Mouse (Mus musculus): ENCODE results near the gene Bmp8a. TPM values are rescaled to one million over a fixed set of nuclear protein-coding genes. Genes with fewer than 3 reads are reported as not detected.

The Bmp8a gene
- polyA plus RNA-seq (2015; fragmentation: Nextera tagmentation; extraction: Ambion mirVana), result 0.33 and 0.46 TPM in 2 replicates

DNA sequence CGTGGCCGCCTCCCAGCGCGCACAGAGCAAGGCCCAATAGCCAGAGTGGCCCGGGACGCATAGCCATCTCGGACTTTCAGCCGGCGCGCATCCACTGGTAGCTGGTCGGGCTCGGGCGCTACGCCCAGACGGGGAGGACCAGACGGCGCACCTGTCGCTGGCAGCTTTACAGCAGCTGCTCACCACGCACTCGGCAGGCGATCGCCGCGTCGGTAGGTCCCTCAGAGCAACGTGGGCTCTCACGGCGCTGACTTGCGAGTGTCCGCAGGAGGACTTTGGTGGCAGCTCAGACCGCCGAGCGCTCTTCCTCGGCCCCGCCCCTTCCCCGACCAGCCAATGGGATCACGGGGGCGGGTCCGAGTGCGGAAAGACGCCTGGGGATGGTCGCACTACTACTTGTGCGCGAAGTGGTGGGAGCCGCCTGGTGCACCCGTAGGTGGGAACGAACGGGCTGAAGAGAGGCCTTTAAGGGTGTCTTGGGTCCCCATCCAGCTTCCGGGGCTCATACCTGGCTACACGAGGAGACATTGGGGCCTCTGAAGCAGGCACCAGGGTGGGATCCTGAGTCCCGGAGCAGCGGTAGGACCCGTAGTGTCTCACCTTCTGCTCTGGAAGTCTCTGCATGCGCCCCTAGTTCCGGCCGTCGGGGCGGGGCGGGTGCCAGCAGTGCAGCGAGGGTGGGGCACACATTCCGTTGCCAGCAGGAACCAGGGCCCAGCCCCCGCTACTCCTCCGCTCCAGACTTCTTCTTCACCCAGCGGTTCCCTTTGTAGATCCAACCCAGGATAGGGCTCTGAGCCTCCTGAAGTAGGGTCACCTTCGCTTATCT is at the start of gene Bmp8a:
Gene Bmp8a (minus strand): TSS at position 611 of the 829 bp plus-strand sequence.
- peak; percentile 91 for ATAC-seq (ENCODE audit: borderline replicate concordance, extremely low read depth, low FRiP score, low TSS enrichment)
- Histone ChIP-seq H3K27me3 (peaks cover 43% of the 10 kb centered on the region), H3K9me3 (no peaks in the 10 kb centered on the region), H3K4me3 (peak within 1 kb of the TSS; percentile 52), H3K4me1 (peaks cover 18% of the 10 kb centered on the region), H3K36me3 (no peaks in the 10 kb centered on the region), H3K9ac (0 out of 2 replicates have a peak within 1 kb of the TSS, but pooled peaks have one; percentile 5), H3K27ac (no peak within 1 kb of the TSS), H3K4me2 (peak within 1 kb of the TSS; percentile 94)
- WGBS, result under 1% methylated on average over 65 of the region's 65 CpGs

DNA sequence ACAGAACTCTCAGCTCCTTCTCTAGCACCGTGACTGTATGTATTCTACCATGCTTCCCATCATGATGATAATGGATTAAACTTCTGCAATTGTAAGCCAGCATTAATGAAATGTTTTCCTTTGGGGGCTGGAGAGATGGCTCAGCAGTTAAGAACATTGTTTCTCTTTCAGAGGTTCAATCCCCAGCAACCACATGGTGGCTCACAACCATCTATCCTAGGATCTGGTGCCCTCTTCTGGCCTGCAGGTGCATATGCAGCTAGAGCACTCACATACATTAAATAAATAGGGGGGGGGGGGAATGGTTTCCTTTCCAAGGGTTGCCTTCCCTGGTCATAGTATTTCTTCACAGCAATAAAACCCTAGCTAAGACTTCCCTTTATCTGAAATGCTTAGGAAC is 49.1 kb upstream of the Bmp8a start:
- no peak overlapping the region for H3K4me2 ChIP-seq
- no peak for ATAC-seq (ENCODE audit: borderline replicate concordance, extremely low read depth, low FRiP score, low TSS enrichment)
- H3K4me3 ChIP-seq, result no peak overlapping the region
- H3K9me3 ChIP-seq, result no peaks in the 10 kb centered on the region
- H3K9ac ChIP-seq, result no peak overlapping the region
- peaks cover 88% of the 10 kb centered on the region for H3K36me3 ChIP-seq
- H3K4me1 ChIP-seq, result no peaks in the 10 kb centered on the region
- no peak overlapping the region for H3K27ac ChIP-seq
- 95% methylated on average over 1 of the region's 1 CpGs for WGBS
- H3K27me3 ChIP-seq, result no peaks in the 10 kb centered on the region

DNA sequence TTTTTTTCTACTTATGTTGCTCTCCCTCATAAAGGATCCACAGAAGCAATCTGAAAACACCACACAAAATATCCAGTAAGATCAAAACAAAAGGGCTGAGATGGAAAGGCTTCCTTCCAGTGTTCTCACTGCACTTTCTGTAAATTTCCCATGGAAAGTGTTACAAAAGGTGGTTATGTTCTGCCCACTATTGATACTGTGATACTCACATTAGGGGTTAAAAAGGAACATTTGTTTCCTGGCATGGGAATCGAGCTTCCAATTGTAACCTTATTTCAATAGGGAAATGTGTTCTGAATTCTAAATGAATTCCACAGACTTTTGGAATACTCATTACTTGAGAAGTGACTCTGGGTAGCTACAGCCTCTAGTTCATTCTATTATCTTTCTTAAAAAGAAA is 42.0 kb upstream of the Bmp8a start:
- H3K36me3 ChIP-seq, result peaks cover 88% of the 10 kb centered on the region
- ATAC-seq (ENCODE audit: borderline replicate concordance, extremely low read depth, low FRiP score, low TSS enrichment), result no peak
- H3K9me3 ChIP-seq, result no peaks in the 10 kb centered on the region
- H3K27me3 ChIP-seq, result no peaks in the 10 kb centered on the region
- H3K4me1 ChIP-seq, result no peaks in the 10 kb centered on the region
- no peak overlapping the region for H3K4me3 ChIP-seq
- H3K27ac ChIP-seq, result no peak overlapping the region
- no peak overlapping the region for H3K9ac ChIP-seq
- H3K4me2 ChIP-seq, result no peak overlapping the region
- 90% methylated on average over 1 of the region's 1 CpGs for WGBS

DNA sequence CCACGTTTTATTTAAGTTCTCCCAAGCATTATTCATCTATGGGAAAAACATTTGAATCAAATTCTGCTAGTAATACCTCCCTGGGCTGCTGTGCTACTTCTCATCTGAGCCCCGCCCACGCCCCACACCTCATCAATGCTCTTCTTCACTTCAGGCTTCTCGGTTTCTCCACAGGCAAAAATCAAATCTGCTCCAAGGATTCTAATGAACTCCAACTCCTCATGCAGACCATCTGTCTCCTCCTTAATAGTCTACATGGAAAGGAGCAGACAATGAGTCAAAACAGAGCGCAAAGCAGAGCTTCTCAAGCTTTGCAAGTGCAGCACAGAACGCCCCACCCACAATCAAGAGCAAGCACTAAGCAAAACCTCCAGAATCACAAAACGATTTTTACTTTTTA is 40.1 kb upstream of the Bmp8a start:
- Histone ChIP-seq H3K4me1 (no peaks in the 10 kb centered on the region), H3K9me3 (no peaks in the 10 kb centered on the region), H3K36me3 (peaks cover 85% of the 10 kb centered on the region), H3K27ac (no peak overlapping the region), H3K4me2 (no peak overlapping the region), H3K4me3 (no peak overlapping the region), H3K9ac (no peak overlapping the region), H3K27me3 (no peaks in the 10 kb centered on the region)
- 84% methylated on average over 7 of the region's 7 CpGs for WGBS
- ATAC-seq (ENCODE audit: borderline replicate concordance, extremely low read depth, low FRiP score, low TSS enrichment), result no peak

DNA sequence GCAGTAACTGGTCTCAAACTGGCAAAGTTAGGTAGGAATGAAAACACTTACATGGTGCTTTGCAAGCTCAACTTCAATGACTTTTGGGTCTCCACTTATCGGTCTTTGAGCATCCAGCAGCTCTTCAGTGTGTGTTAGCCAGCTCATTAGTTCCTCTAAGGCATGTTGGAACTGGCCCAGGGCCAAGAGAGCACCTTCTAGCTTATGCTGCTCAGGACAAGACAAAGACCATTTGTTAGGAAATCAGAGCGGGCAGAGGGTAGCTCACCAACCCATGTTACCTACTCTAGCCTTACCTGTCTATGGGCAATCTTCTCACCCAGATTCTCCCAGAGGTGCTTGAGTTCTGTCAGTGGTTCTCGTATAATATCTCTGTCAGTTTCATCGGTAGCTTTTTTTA is 39.0 kb upstream of the Bmp8a start:
- no peak overlapping the region for H3K4me2 ChIP-seq
- ATAC-seq (ENCODE audit: borderline replicate concordance, extremely low read depth, low FRiP score, low TSS enrichment), result no peak
- H3K27me3 ChIP-seq, result no peaks in the 10 kb centered on the region
- WGBS, result 89% methylated on average over 4 of the region's 4 CpGs
- H3K27ac ChIP-seq, result no peak overlapping the region
- H3K36me3 ChIP-seq, result peaks cover 85% of the 10 kb centered on the region
- no peak overlapping the region for H3K4me3 ChIP-seq
- H3K9ac ChIP-seq, result no peak overlapping the region
- H3K4me1 ChIP-seq, result no peaks in the 10 kb centered on the region
- H3K9me3 ChIP-seq, result no peaks in the 10 kb centered on the region

DNA sequence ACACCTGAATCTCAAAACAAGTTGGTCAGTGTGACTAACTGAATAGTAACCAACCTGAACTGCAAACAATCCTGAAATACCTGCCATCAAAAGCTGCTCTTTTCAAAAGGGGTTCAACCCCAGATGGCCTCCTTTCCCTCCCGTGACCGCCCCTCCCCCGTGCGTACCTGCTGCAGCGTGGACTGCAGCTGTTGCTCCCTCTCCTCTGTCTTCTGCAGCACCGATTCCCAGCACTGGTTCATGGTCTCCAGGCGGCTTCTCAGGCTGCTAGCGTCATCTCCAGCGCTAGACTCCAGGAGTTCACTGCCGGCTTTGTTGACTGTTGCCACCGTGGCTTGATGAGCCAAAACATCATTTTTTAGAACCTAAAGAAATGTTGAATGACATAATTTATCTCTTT is 38.5 kb upstream of the Bmp8a start:
- Histone ChIP-seq H3K9me3 (no peaks in the 10 kb centered on the region), H3K4me1 (no peaks in the 10 kb centered on the region), H3K27me3 (no peaks in the 10 kb centered on the region), H3K9ac (no peak overlapping the region), H3K27ac (no peak overlapping the region), H3K4me2 (no peak overlapping the region), H3K4me3 (no peak overlapping the region), H3K36me3 (peaks cover 85% of the 10 kb centered on the region)
- whole genome bisulfite sequencing, result 90% methylated on average over 11 of the region's 11 CpGs
- no peak for ATAC-seq (ENCODE audit: borderline replicate concordance, extremely low read depth, low FRiP score, low TSS enrichment)

DNA sequence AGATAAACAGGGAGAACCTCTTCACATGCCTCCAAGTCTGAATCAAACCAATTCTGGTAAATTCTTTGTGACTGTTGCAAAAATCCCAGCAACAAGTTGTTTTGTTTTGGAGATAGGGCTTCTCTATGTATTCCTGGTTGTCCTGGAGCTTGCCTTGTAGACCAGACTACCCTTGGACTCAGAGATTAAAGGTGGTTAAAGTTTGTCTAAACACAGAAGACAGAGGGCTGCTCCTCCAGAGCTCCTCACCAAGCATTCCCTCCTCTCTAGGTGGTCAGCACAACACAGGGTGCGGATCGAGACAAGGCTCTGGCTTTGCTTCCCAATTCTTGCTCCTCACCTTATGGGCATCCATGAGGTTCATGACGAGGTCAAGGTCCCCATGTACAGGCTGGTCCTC is 33.0 kb upstream of the Bmp8a start:
- ATAC-seq (ENCODE audit: borderline replicate concordance, extremely low read depth, low FRiP score, low TSS enrichment), result no peak
- H3K4me2 ChIP-seq, result no peak overlapping the region
- peaks cover 81% of the 10 kb centered on the region for H3K36me3 ChIP-seq
- no peak overlapping the region for H3K4me3 ChIP-seq
- no peaks in the 10 kb centered on the region for H3K9me3 ChIP-seq
- H3K27ac ChIP-seq, result no peak overlapping the region
- 88% methylated on average over 3 of the region's 3 CpGs for WGBS
- no peaks in the 10 kb centered on the region for H3K4me1 ChIP-seq
- no peaks in the 10 kb centered on the region for H3K27me3 ChIP-seq
- no peak overlapping the region for H3K9ac ChIP-seq

DNA sequence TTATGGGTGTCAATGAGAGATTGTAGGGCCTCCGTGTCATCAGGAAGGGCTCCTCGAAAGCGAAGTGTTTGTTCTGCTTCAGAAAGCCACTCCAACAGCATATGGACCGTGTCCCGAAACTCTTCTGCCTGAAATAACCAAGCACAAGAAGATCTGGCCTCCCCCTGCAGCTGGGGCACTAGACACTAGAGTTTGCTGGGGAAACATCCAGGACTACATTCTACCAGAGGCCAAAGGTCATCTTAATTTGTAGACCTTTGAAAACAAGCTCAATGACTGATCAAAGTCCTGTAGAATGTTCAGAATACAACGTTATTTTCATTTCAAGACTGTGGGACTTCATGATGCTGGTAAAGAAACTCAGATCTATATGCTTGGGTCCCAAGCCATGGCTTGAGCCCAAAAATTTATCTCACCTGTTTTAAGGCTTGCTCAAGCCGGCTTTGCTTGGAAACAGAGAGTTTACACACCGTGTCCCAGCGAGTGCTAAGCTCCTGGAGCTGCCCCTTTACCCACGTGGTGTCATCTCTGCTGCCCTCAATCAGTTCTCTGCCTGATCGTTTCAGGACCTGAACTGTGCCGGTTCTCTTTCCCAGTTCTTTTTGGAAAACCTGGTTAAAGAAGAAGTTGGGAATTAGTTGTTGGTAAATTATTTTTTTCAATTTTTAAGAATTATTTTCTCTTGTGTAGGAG is 31.4 kb upstream of the Bmp8a start:
- WGBS, result 89% methylated on average over 12 of the region's 12 CpGs
- no peaks in the 10 kb centered on the region for H3K27me3 ChIP-seq
- H3K4me2 ChIP-seq, result no peak overlapping the region
- H3K27ac ChIP-seq, result no peak overlapping the region
- H3K4me1 ChIP-seq, result no peaks in the 10 kb centered on the region
- H3K9ac ChIP-seq, result no peak overlapping the region
- no peak overlapping the region for H3K4me3 ChIP-seq
- no peaks in the 10 kb centered on the region for H3K9me3 ChIP-seq
- ATAC-seq (ENCODE audit: borderline replicate concordance, extremely low read depth, low FRiP score, low TSS enrichment), result no peak
- H3K36me3 ChIP-seq, result peaks cover 87% of the 10 kb centered on the region

DNA sequence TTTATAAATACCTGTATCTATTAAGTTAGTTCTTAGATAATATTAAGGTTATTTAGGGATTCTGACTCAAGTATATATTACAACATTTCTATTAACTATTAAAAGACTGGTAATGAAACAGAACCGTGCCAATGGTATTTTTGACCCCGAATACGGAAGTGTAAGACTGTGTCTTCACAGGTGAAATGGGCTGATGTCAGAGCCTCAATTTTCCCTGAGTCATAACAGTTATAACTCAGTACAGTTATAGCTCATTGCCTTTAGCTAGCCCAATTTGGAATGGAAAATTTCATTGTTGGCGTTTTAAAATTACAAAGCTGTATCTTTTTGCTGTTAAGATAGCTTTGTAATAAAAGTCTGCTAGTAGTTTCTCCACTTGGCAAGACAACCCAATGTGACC is 20.5 kb upstream of the Bmp8a start:
- ATAC-seq (ENCODE audit: borderline replicate concordance, extremely low read depth, low FRiP score, low TSS enrichment), result no peak
- Histone ChIP-seq H3K4me2 (no peak overlapping the region), H3K4me1 (no peaks in the 10 kb centered on the region), H3K36me3 (peaks cover 86% of the 10 kb centered on the region), H3K9me3 (no peaks in the 10 kb centered on the region), H3K27ac (no peak overlapping the region), H3K9ac (no peak overlapping the region), H3K4me3 (no peak overlapping the region), H3K27me3 (no peaks in the 10 kb centered on the region)
- 96% methylated on average over 4 of the region's 4 CpGs for WGBS

DNA sequence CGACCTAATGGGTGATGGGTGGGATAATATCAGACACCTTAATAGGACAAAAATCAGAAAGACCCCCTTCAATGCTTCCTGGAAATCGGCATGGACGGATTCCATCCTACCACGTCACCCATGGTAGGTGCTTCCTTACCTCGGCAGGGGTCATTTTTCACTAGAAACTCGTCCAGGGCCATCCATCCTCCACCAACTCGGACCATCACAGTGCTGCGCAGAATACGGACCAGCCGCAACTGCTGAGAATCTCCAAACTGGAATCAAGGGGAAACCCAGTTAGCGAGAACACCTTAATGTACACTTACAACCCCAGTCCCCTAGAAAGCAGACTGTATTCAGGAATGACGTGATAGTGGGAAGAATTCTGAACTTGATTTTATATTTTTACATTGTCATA is 17.7 kb upstream of the Bmp8a start:
- Histone ChIP-seq H3K4me1 (no peaks in the 10 kb centered on the region), H3K36me3 (peaks cover 79% of the 10 kb centered on the region), H3K4me2 (no peak overlapping the region), H3K27ac (no peak overlapping the region), H3K9me3 (no peaks in the 10 kb centered on the region), H3K27me3 (no peaks in the 10 kb centered on the region), H3K4me3 (no peak overlapping the region), H3K9ac (no peak overlapping the region)
- 94% methylated on average over 12 of the region's 12 CpGs for WGBS
- ATAC-seq (ENCODE audit: borderline replicate concordance, extremely low read depth, low FRiP score, low TSS enrichment), result no peak

DNA sequence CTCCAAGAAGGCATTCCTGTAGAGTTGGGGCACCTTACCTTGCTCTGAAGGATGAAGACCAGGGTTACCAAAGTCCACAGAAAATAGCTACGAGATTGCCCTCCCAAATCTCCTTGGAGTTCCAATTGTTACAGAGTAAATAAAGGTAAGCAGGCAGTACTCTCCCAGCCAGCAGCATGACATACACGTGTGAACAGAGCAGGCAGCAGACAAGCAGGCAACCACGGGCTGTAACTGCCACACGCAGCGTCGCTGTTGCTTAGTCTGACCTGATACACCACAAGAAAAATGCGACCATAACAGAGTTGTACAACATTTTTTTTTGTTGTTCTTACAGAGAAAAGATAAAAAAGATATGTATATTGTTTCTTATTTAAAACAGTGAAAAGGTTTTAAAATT is 15.6 kb upstream of the Bmp8a start:
- Histone ChIP-seq H3K27ac (no peak overlapping the region), H3K27me3 (no peaks in the 10 kb centered on the region), H3K4me3 (no peak overlapping the region), H3K9ac (no peak overlapping the region), H3K9me3 (no peaks in the 10 kb centered on the region), H3K36me3 (peaks cover 81% of the 10 kb centered on the region), H3K4me2 (no peak overlapping the region), H3K4me1 (no peaks in the 10 kb centered on the region)
- 87% methylated on average over 7 of the region's 7 CpGs for WGBS
- no peak for ATAC-seq (ENCODE audit: borderline replicate concordance, extremely low read depth, low FRiP score, low TSS enrichment)

DNA sequence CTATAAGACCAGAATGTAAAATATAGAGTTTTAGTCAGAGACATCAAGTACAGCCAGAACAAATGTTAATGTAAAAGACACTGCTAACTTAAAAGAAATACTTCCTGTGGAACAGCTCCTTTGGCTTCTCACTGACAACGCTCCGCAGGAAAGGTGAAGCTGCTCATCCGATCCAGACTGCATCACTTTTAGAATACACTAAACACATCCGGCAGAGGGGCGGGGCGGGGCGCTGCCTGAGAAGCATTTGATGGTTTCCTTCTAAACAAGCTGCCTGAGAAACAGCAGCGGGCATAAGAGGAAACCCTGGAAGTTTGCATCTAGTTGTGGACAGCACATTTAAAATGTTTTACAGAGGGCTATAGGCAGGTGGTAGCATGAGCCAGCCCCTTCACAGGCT is 12.9 kb upstream of the Bmp8a start:
- Histone ChIP-seq H3K9ac (no peak overlapping the region), H3K4me3 (no peak overlapping the region), H3K9me3 (no peaks in the 10 kb centered on the region), H3K27ac (no peak overlapping the region), H3K4me1 (no peaks in the 10 kb centered on the region), H3K4me2 (no peak overlapping the region), H3K36me3 (peaks cover 82% of the 10 kb centered on the region), H3K27me3 (no peaks in the 10 kb centered on the region)
- no peak for ATAC-seq (ENCODE audit: borderline replicate concordance, extremely low read depth, low FRiP score, low TSS enrichment)
- 77% methylated on average over 8 of the region's 8 CpGs for whole genome bisulfite sequencing
